Mouse (Mus musculus): ENCODE data around the gene Ern1. TPM values are rescaled to one million over a fixed set of nuclear protein-coding genes. Genes with fewer than 3 reads are reported as not detected.
"Not testable (repeated sequence)": the region's sequence is repeated elsewhere in the genome, so short reads cannot be mapped to it uniquely, and the experiment has no call there.

Gene Ern1
- total RNA-seq, 2 experiments from 2014 or later, result 121 to 160 TPM

GRCm38 (mm10) chr11:106437543-106437942 lies 50.1 kb downstream of the Ern1 start:
- DNase-seq, result peak in 1 of 2 experiments; percentile 15

GRCm38 (mm10) chr11:106437039-106437438 lies 50.6 kb downstream of the Ern1 start:
- peak; percentile 80 to 84 for DNase-seq

GRCm38 (mm10) chr11:106430392-106430791 lies 57.3 kb downstream of the Ern1 start:
- no peak for DNase-seq

- no peak for DNase-seq
These were observed 58.0 kb downstream of the Ern1 start for GRCm38 (mm10) chr11:106429689-106430088.

- DNase-seq, result no peak
These were observed 59.1 kb downstream of the Ern1 start for GRCm38 (mm10) chr11:106428556-106428955.

- no peak for DNase-seq
These were observed 59.5 kb downstream of the Ern1 start for GRCm38 (mm10) chr11:106428106-106428505.

GRCm38 (mm10) chr11:106426447-106426846 lies 61.2 kb downstream of the Ern1 start:
- no peak for DNase-seq

GRCm38 (mm10) chr11:106425201-106425600 lies 62.5 kb downstream of the Ern1 start:
- no peak for DNase-seq

- DNase-seq, result no peak
These were observed 68.2 kb downstream of the Ern1 start for GRCm38 (mm10) chr11:106419262-106420102.

GRCm38 (mm10) chr11:106418622-106419196 lies 68.9 kb downstream of the Ern1 start:
- peak; percentile 85 to 90 for DNase-seq

GRCm38 (mm10) chr11:106417860-106418259 lies 69.8 kb downstream of the Ern1 start:
- DNase-seq, result no peak

- no peak for DNase-seq
These were observed 71.3 kb downstream of the Ern1 start for GRCm38 (mm10) chr11:106416331-106416730.

GRCm38 (mm10) chr11:106412641-106413360 lies 74.9 kb downstream of the Ern1 start:
- no peak for DNase-seq

GRCm38 (mm10) chr11:106411157-106411556 lies 76.5 kb downstream of the Ern1 start:
- DNase-seq, result no peak

- no peak for DNase-seq
These were observed 77.1 kb downstream of the Ern1 start for GRCm38 (mm10) chr11:106410507-106410906.

- peak; percentile 67 to 70 for DNase-seq
These were observed 77.6 kb downstream of the Ern1 start for GRCm38 (mm10) chr11:106410011-106410410.

GRCm38 (mm10) chr11:106398481-106398880 lies 89.2 kb downstream of the Ern1 start:
- DNase-seq, result no peak

- DNase-seq, result no peak
These were observed 90.0 kb downstream of the Ern1 start for GRCm38 (mm10) chr11:106397656-106398055.

- not testable (repeated sequence) for DNase-seq
These were observed 93.6 kb downstream of the Ern1 start for GRCm38 (mm10) chr11:106394055-106394454.

GRCm38 (mm10) chr11:106393331-106393616 lies 94.4 kb downstream of the Ern1 start:
- DNase-seq, result no peak

- DNase-seq, result no peak
These were observed 94.9 kb downstream of the Ern1 start for GRCm38 (mm10) chr11:106392597-106393330.

- peak; percentile 62 to 73 for DNase-seq
These were observed 96.0 kb downstream of the Ern1 start for GRCm38 (mm10) chr11:106391546-106392188.
